Mouse (Mus musculus): Measurements from ENCODE around the gene Trim5. TPM values are rescaled to one million over a fixed set of nuclear protein-coding genes. Genes with fewer than 3 reads are reported as not detected.
"Not testable (repeated sequence)": the region's sequence is repeated elsewhere in the genome, so short reads cannot be mapped to it uniquely, and the experiment has no call there.

Gene Trim5
- total RNA-seq (2021): under 1 TPM; 0.30 to 0.41 TPM

DNA sequence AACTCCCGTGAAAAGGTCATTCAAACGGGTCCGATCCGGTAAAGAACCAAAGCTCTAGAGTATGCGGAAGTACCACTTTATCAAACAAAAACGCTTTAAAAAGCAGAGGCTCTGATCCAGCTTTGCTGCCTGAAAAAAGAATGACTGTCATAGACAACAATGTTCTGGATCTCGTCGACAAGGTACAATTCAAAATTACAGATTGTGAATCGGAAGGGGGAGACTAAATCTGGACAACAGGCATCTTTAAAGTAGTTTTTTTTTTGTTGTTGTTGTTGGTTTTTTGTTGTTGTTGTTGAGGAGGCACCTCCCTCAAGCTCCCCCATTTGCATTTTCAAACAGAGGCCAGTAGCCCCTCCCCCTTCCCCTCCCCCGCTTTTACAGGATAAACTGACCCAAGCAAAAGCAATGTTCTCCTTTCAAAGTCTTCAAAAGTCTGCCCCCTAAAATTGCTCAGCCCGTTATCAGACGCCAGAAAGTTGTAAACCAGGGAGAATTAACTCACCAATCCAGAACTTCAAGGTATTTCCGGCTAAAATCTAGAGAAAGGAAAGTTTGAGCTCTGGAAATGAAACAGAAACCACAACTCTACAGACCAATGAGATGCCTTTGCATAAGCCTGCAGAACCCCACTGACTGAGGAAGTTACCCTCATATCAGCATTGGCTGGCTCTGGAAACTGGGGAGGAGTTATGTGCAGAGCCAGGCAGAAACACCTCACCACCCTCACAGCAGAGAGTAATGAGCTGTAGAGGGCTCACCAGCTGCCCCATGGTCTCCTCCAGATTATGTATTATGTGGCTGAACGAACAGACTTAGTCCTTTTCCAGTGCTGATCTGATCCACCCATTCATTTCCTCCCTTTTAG, at the start of gene Trim5:
Trim5 (minus strand) TSS at position 519 of the 868 bp plus-strand sequence.
- intact Hi-C loops (cut with DNase I); DNase-seq (ENCODE audit: low spot score in 2 of 2): not testable (repeated sequence)

DNA sequence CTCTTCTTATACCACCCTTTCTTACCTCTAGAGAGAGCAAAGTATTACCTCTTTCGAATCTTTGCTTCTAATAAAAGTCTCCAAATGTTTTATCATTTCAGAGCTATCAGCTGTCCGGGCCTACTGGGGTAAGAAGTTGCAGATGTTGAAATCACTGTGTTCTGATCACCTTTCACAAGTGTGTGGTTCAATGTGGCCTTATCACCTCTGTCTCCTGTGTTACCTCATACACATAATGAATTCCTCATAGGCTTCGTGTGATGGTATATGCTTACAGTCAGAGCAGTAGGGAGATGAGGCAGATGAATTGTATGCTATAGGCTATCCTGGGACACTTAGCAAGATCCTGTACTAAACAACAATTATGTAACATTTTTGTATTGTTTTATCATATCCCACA, 47.7 kb upstream of the Trim5 start:
- intact Hi-C loops (cut with DNase I); DNase-seq (ENCODE audit: low spot score in 2 of 2): not testable (repeated sequence)

DNA sequence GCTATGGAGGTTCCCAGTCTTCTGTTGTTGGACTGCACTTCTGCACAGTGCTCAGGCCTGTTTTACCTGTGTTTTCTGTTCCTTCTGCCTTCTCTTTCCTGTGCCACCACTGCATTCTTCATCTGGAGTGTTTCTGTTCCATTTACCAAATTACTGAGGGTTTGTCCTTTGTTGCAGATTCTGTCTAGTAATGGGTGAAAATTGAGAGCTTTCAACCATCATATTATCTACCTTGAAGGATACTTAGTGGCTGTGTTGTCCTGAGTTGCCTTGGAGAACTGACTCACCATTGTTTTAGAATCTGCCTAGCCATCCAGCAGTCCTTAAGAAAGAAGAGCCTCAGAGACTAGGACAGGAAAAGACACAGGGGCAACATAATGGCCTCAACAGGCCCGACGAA, 41.3 kb upstream of the Trim5 start, which contains the start of gene Trim34b:
Trim34b (plus strand) TSS at position 301 of the 400 bp plus-strand sequence.
- intact Hi-C loops (cut with DNase I): loop anchor here (10.0 kb wide), 1 partner anchor 104 kb away; no protein-coding TSS in a partner anchor
- not testable (repeated sequence) for DNase-seq (ENCODE audit: low spot score in 2 of 2)

DNA sequence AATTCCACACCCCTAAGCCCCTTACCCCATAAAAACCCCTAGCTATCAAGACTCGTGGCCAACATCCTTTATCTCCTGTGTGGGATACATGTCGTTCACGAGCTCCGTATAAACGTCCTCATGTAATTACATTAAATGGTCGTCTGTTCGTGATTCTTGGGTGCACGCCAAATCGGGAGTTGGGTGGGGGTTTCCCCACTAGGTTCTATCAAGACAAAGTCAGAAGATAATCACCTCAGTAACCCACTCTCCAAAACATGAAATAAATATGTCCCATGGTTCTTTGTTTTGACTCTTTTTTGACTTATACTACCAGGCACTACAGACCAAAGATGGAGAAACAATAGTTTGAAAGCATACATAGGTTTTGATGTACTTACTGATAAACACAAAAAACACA, 34.1 kb upstream of the Trim5 start:
- intact Hi-C loops (cut with DNase I): loop anchor here (10.0 kb wide), 1 partner anchor 97 kb away; no protein-coding TSS in a partner anchor
- DNase-seq (ENCODE audit: low spot score in 2 of 2): no peak

DNA sequence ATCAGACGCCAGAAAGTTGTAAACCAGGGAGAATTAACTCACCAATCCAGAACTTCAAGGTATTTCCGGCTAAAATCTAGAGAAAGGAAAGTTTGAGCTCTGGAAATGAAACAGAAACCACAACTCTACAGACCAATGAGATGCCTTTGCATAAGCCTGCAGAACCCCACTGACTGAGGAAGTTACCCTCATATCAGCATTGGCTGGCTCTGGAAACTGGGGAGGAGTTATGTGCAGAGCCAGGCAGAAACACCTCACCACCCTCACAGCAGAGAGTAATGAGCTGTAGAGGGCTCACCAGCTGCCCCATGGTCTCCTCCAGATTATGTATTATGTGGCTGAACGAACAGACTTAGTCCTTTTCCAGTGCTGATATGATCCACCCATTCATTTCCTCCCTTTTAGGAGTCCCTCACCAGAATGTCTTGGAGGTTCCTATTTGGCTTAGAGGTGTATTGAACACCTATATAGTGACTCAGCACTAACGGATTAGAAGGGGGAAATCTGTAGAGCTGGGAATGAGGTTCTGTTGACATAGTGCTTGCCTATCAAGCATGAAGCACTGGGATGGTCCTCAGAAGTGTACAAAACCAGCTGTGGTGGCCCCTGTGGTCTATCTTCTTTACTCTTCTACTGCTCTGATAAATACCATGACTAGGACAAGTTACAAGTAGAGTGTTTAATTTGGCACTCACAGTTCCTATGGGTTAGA, 27.6 kb upstream of the Trim5 start, which contains the start of gene Trim12a:
Trim12a (minus strand) TSS at position 98 of the 712 bp plus-strand sequence.
- intact Hi-C loops (cut with DNase I); DNase-seq (ENCODE audit: low spot score in 2 of 2): not testable (repeated sequence)

DNA sequence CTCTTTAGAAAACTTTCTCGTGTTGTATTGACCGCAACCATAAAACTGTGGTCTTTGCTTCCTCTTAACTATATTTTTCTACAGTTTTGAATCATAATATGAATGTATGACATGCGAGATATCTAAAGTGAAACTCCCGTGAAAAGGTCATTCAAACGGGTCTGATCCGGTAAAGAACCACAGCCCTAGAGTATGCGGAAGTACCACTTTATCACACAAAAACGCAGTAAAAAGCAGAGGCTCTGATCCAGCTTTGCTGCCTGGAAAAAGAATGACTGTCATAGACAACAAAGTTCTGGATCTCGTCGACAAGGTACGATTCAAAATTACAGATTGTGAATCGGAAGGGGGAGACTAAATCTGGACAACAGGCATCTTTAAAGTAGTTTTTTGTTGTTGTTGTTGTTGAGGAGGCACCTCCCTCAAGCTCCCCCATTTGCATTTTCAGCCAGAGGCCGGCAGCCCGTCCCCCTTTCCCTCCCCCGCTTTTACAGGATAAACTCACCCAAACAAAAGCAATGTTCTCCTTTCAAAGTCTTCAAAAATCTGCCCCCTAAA, 27.0 kb upstream of the Trim5 start:
- intact Hi-C loops (cut with DNase I): no loop called here

DNA sequence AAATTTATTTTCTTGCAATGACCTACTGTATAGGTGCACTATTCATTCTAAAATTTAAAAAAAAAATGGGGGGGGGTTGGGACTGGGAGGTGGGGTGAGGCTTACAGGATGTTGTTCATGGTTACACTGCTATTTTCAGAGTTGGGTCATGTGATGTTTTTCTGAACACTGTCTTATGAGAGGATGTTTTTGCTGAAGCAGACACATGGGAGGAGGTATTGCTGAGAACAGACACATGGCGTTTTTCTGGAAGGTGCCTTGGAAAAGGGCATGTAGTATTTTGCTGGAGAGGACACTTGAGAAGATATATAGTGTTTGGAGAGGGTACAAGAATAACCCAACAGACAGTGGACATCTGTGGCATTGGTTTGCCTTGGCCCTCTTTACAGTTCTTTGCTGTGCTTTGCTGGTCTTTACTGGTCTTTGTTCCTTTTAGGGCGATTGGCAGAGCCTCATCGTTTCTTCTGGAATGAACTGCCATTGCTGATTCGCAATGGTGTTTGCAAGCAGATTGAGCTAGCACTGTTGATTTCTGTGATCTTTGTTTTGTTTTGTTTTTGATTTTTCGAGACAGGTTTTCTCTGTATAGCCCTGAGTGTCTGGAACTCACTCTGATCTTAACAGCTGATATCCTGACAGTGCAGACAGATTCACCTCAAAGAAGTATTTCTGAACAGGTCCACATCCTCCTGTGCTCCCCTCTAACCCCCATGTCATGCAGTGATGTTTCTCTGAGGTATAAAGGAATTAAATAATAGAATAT, 3.9 kb upstream of the Trim5 start:
- intact Hi-C loops (cut with DNase I): no loop called here
- DNase-seq (ENCODE audit: low spot score in 2 of 2): no peak

More for the DNA sequence above, 27.0 kb upstream of the Trim5 start:
- no peak for DNase-seq (ENCODE audit: low spot score in 2 of 2)

DNA sequence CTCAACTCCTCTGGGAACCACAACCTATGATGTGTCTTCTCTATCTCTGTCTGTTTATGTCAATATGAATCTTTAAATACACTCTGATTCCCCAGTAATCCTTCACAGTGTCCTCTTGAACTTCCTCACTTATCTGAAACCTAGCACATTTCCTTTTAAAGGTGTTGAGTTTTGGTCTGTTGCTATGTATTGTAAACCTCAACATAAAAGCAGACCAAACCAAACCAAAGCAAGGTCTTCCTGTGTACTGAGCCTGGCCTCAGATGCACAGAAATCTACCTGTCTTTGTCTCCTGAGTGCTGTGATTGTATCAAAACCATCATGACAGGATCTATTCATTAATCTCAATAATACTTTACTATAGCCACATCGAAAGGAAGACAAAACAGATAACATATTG, 2.7 kb upstream of the Trim5 start:
- no peak for DNase-seq (ENCODE audit: low spot score in 2 of 2)
- intact Hi-C loops (cut with DNase I): no loop called here

DNA sequence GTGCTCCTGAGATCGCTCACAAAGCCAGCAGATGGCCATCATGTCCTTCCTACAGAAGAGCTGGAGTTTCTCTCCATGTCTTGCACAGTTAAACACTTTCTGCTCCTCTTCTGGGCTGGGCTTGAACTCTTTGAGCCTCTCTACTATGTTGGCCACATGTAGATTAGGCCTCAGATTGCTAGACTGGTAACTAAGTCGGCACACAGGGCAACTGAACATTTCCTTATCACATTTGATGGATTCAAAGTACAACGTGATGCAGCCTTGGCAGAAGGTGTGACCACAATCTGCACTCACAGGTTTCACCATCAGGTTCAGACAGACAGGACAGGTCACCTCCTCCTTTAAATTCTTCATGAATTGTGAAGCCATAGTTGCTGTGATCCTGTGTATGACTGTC, 8.5 kb downstream of the Trim5 start:
- intact Hi-C loops (cut with DNase I); DNase-seq (ENCODE audit: low spot score in 2 of 2): not testable (repeated sequence)

DNA sequence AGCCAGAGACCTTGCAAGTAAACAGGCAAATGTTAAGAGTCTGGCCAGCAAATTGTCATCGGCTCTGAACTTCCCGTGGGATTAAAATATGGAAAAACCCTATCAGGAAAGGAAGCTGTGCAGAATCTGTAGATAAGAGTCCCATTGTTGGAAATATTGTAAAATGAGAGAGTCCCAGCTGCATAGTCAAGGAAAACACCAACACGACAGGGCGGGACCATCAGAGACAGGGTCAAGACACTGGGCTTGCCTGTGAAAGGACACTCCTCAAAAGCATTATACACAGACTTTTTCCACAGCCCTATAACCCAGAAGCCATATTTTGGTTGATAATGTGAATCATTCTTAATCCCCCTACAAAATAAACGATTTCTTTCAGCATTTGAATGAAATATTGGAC, 22.6 kb downstream of the Trim5 start:
- intact Hi-C loops (cut with DNase I); DNase-seq (ENCODE audit: low spot score in 2 of 2): not testable (repeated sequence)

DNA sequence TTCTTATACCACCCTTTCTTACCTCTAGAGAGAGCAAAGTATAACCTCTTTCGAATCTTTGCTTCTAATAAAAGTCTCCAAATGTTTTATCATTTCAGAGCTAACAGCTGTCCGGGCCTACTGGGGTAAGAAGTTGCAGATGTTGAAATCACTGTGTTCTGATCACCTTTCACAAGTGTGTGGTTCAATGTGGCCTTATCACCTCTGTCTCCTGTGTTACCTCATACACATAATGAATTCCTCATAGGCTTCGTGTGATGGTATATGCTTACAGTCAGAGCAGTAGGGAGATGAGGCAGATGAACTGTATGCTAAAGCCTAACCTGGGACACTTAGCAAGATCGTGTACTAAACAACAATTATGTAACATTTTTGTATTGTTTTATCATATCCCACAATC, 27.5 kb downstream of the Trim5 start:
- DNase-seq (ENCODE audit: low spot score in 2 of 2); intact Hi-C loops (cut with DNase I): not testable (repeated sequence)

DNA sequence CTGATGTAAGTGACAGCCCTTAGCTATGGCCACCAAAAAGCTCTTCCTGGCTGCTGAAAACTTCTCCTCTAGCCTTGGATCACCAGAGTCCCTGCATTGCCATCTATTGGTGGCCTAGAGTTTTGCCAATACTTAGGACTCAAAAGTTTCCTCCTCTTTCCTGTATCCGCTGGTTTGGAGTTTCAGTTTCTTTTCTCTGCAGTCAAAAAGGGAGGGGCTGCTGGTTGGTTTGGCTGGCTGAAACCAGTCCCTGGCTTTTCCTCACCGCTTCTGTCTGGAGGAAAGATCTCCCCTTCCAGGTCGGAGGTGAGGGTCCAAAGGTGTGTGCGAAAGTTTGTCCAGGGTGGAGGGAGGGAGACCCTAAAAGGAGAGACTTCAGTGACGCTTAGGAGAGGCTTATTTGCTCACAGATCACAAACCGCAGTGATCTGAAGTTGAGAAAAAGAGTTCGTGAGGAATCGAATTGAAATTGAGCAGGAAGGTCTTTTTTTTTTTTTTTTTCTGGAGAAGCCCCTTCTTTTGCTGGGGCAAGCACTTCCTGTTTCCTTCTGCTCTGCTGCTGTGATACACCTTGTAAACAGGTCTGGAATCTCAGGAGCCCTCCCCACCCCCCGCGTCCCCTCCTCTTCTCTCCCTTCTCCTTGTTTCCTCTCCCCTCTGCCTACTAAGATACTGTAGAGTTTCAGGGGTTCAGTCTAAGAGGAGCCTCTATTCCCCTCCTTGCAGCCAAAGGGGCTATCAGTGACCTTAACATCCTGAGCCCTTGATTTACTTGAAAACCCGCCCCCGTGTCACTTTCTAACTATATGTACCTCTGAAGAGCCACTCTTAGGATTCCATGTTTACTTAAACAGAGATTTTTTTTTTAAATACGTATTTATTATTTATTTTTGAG, 43.4 kb downstream of the Trim5 start, which contains the start of gene Trim34a:
Trim34a (plus strand) TSS at position 171 of the 895 bp plus-strand sequence.
- intact Hi-C loops (cut with DNase I): no loop called here
- peak; percentile 7 to 20 for DNase-seq (ENCODE audit: low spot score in 2 of 2)

DNA sequence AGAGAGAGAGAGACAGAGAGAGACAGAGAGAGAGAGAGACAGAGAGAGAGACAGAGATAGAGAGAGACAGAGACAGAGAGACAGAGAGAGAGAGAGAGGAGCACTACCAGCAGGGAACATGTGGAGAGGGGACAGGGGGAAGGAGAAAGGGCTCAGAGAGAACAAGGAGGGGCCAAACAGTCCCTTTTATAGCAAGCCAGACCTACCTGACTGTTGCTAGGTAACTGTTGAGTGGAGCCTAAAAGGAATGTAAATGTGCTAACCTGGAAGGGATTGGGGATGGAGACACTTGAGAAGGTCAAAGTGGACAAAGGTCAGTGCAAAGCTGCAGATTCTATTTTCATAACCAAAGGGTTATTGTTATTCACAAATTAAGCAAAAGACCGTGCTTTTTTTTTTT, 44.3 kb downstream of the Trim5 start:
- DNase-seq (ENCODE audit: low spot score in 2 of 2): no peak
- intact Hi-C loops (cut with DNase I): no loop called here

DNA sequence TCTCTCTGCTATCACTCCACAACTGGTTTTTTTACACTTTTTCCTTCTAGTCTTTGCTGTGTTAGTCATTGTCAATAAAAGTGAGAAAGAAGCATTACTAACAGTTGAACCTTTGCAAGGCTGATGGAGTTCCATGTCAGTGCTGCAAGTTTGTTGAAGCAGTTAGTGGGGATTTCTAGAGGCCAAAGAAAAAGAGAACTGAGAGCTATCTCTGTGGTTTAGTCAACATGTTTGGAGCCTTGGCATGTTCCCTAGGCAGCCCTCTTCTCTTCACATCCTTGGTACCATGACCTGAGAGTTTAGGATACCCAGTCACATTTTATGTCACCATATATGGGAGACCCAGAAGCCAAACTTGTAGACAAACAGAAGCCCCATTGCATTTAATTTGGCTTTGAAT, 47.0 kb downstream of the Trim5 start:
- intact Hi-C loops (cut with DNase I): no loop called here
- no peak for DNase-seq (ENCODE audit: low spot score in 2 of 2)

DNA sequence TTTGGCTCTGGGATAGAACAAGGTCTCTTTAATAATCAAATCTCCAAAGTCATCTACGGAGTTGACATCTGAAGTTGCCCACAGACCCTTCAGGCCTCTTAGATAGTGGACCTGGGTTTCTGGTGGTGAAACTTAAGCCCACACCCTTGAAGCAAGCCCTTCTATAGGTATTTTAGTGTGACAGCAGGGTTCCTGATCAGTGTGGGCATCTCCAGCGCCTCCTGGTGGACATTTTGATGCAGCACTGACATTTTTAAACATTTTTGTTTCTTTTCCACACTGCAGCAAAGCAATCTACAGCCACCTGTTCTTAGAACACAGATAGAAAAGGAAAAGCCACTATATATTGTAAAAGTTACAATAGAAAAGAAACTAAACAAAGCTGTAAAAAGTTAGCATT, 56.7 kb downstream of the Trim5 start:
- intact Hi-C loops (cut with DNase I): no loop called here
- no peak for DNase-seq (ENCODE audit: low spot score in 2 of 2)

DNA sequence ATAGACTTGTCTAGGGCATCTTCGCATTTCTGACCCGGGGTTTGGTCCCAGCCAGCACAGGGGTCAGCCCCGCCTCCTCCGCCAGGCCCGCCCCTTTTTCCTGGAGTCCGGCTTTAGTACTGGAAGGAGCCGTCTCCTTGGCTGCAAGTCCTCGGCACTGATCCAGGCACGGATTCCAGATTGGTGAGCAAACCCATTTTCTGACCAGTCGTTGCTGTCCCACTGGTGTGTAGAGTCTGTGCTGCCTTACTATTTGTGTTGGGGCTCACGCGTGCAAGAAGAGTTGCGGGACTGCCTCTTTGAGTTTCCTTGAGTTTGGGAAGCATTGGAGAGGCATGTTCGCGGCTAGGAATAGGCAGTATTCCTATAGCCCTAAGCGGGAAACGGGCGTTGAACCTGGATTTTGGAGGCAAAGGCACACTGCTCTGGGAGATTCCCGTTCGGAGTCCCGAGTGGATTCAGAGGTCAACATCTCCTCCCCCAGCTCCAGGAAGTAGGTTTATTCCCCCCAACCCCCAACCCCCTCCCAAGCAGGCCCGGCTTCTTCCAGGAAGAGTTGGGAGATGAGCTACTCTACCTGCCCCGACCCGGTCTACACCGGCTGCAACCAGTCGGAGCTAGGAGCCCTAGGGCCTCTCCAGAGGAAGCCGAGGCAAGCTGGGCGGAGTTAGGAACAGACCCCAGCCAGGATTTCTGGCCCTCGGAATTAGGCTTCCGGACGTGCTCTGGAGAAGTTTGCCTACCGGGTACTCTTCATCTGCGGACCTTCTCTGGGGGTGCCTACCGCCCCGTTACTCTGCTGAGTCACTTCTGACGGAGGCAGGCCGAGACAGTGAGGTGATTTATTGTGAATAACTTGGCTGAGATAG, 69.0 kb downstream of the Trim5 start, which contains the start of gene Trim6:
Trim6 (plus strand) TSS at position 93 of the 869 bp plus-strand sequence.
- intact Hi-C loops (cut with DNase I): no loop called here
- peak in 1 of 2 experiments; percentile 6 for DNase-seq (ENCODE audit: low spot score in 2 of 2)

DNA sequence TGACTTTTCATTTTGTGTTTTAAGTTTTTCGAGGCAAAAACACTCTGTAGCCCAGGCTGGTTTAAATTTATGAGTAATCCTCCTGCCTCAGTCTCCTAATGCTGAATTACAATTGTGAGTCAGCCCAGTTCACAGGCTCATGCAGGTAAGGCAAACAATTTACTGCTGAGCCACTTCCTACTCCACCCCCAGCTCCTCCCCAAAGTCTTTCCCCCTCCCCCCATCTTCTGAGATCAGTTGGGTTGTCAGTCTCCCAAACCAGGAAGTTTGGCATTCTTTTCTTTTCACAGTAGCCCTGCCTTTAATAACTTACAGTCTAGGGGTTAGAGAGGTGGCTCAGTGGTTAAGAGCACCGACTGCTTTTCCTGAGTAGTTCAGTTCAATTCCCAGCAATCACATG, 70.0 kb downstream of the Trim5 start:
- no peak for DNase-seq (ENCODE audit: low spot score in 2 of 2)
- intact Hi-C loops (cut with DNase I): no loop called here

All from left cerebral cortex, postnatal 25 days (tissue).